Mouse (Mus musculus) lung, postnatal 0 days (tissue): ENCODE data around the gene Nid1. TPM values are rescaled to one million over a fixed set of nuclear protein-coding genes. Genes with fewer than 3 reads are reported as not detected.
"Not testable (repeated sequence)": the region's sequence is repeated elsewhere in the genome, so short reads cannot be mapped to it uniquely, and the experiment has no call there.

Experiments
- ATAC-seq: fragments of 200-750 bp; cut with Nextera tagmentation; 2 replicates; pipeline ENCODE4 v1.8.0; 2017; ENCODE audit warnings: moderate library complexity
- DNase-seq: peaks from one replicate; pipeline ENCODE4 v3.0.0-alpha.2; 2016; ENCODE audit warnings: low spot score
- H3K27ac ChIP-seq: fragments of 300-500 bp; sonication (generic); 2 replicates; pipeline ENCODE4 v1.5.1; 2014; ENCODE audit warnings: antibody characterized with exemption, mild to moderate bottlenecking, low read length, mixed read lengths
- H3K27me3 ChIP-seq: fragments of 300-500 bp; sonication (generic); replicated peaks from 2 replicates; pipeline ENCODE4 v1.6.1; 2014; ENCODE audit warnings: low read length, mixed read lengths; ENCODE audit not compliant: insufficient read depth
- H3K36me3 ChIP-seq: fragments of 300-500 bp; sonication (generic); 2 replicates; pipeline ENCODE4 v1.6.1; 2014; ENCODE audit warnings: low read length, mixed read lengths; ENCODE audit not compliant: insufficient read depth
- H3K4me1 ChIP-seq: fragments of 300-500 bp; sonication (generic); 2 replicates; pipeline ENCODE4 v1.6.1; 2014; ENCODE audit warnings: antibody characterized with exemption, low read depth, low read length, mixed read lengths; ENCODE audit not compliant: insufficient read depth
- H3K4me2 ChIP-seq: fragments of 300-500 bp; sonication (generic); replicated peaks from 2 replicates; pipeline ENCODE4 v1.6.1; 2014; ENCODE audit warnings: low read depth, mild to moderate bottlenecking, low read length, moderate library complexity, mixed read lengths
- H3K4me3 ChIP-seq: fragments of 300-500 bp; sonication (generic); 2 replicates; pipeline ENCODE4 v1.5.1; 2014; ENCODE audit warnings: low read depth, low read length
- H3K9ac ChIP-seq: fragments of 300-500 bp; sonication (generic); replicated peaks from 2 replicates; pipeline ENCODE4 v1.6.1; 2014; ENCODE audit warnings: low read depth, mild to moderate bottlenecking
- H3K9me3 ChIP-seq: fragments of 300-500 bp; sonication (generic); 2 replicates; pipeline ENCODE4 v1.6.1; 2016; ENCODE audit warnings: low read length, mixed read lengths
- CTCF ChIP-seq: IDR thresholded peaks from 2 replicates; pipeline ENCODE4 v1.5.1; 2016; ENCODE audit warnings: antibody characterized with exemption, mild to moderate bottlenecking
- WGBS: fragments of 180-500 bp; shearing (Covaris S2); extraction: QIAGEN DNeasy Blood & Tissue Kit; methylation state at CpG from one replicate; pipeline ENCODE4 v1.1.7; 2014; 5-methylcytosine and 5-hydroxymethylcytosine counted together
- polyA plus RNA-seq: library from polyadenylated mRNA; unstranded; fragments of >200 nt; fragmentation: Nextera tagmentation; extraction: Ambion mirVana; gene quantifications from 2 replicates; pipeline ENCODE4 v1.2.1, GENCODE M21; 2015

The Nid1 gene
- polyA plus RNA-seq, 1 experiment from 2014 or later: 87.5 TPM

DNA sequence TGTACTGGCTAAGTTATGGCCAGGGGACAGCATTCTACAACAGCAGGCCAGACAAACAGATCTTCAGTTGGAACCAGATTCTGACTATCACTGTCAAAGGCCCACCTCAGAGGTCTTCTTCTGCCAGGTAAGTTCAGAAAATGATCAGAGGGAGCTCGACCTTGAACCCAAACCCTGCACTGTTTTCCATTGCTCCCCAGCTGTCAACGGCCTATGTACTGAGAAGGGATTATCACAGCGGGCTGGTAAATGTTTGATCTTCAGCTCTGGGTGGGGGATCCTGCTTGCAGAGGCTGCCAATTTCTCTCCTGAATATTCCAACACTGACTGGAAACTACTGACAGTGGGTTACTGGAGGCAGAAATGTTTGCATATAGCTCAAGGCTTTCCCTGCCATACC is 23.1 kb upstream of the Nid1 start:
- H3K9me3 ChIP-seq: no peaks in the 10 kb centered on the region
- H3K27ac ChIP-seq: no peak overlapping the region
- H3K4me3 ChIP-seq: no peak overlapping the region
- no peaks in the 10 kb centered on the region for H3K4me1 ChIP-seq
- WGBS: 57% methylated on average over 3 of the region's 3 CpGs
- no peak overlapping the region for H3K4me2 ChIP-seq
- no peaks in the 10 kb centered on the region for H3K27me3 ChIP-seq
- no peak overlapping the region for H3K9ac ChIP-seq
- ATAC-seq (no peak), DNase-seq (no peak)
- H3K36me3 ChIP-seq: no peaks in the 10 kb centered on the region
- no peak for TF ChIP-seq CTCF

DNA sequence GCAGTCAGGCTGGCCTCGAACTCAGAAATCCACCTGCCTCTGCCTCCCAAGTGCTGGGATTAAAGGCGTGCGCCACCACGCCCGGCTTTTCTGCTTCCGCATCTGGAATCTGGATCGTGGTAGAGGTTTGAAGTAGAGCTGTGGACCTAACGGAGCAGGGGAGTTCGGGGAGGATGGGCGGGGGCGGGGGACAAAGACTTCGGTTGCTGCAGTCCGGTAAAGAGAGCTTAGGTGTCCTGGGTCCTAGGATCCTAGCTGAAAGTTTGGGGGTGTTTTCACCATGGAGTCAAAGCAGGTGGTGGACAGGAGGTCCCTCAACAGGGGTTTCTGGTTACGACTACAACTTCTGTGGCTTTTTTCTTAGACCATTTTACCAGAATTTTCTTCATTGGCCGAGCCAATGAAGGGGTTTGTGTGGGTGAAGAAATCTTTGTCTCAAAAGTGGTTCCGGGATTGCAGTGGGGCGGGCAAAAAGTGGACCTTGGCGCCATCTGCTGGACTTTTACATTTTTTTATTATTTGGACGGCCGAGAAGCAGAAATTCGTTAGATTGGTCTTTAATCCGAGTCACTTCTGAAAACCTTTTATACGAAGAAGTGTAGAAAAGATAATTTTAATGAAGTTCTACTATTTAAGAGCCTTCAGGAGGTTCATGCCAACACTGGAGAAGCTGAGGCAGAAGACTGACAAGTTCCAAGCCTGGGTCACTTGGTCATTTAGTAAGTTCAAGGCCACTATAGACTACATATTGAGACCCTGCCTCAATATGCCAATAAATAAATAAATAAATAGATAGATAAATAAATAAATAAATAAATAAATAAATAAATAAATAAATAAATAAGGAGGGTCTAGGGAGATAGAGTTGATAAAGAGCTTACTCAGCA is 22.0 kb upstream of the Nid1 start:
- H3K9me3 ChIP-seq, H3K27ac ChIP-seq, H3K4me1 ChIP-seq, H3K4me3 ChIP-seq, H3K27me3 ChIP-seq, H3K9ac ChIP-seq, H3K4me2 ChIP-seq, H3K36me3 ChIP-seq: not testable (repeated sequence)
- ATAC-seq (peak; percentile 61), DNase-seq (peak; percentile 45)
- TF ChIP-seq CTCF: peak; percentile 63
- WGBS: 32% methylated on average over 22 of the region's 23 CpGs

DNA sequence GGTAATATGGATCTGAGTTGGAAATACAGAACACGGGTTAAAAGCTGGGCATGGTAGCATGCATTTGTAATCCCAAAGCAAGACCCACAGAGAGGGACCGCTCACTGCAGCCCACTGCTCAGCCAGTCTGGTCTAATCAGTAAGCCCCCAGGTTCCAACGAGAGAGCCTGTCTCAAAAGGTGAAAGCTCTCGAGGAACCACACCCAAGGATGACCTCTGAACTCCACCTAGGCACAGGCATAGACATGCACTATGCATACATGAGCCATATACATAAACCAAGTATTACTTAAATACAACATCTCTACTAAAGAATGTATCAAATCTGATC is 21.4 kb upstream of the Nid1 start:
- not testable (repeated sequence) for H3K4me2 ChIP-seq, DNase-seq, H3K4me1 ChIP-seq, H3K36me3 ChIP-seq, H3K9me3 ChIP-seq, H3K27ac ChIP-seq, ATAC-seq, H3K9ac ChIP-seq, H3K4me3 ChIP-seq, H3K27me3 ChIP-seq
- WGBS: 70% methylated on average over 1 of the region's 4 CpGs

DNA sequence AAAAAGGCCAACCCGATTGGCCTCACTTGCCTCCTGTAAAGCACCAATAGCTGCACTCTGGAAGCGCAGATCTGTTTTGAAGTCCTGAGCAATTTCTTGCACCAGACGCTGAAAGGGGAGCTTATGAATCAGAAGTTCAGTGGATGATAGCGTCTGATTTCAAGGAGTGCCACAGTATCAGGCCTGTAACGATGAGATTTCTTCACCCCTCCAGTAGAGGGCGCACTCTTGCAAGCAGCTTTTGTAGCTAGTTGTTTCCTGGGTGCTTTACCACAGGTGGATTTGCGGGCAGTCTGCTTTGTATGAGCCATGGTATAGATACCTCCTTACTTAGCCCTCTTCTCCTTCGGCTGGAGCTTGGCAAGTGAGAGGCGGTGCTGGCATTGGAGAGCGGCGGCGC is 18.5 kb upstream of the Nid1 start:
- not testable (repeated sequence) for H3K9ac ChIP-seq, H3K36me3 ChIP-seq, H3K27ac ChIP-seq, H3K9me3 ChIP-seq, ATAC-seq, H3K4me3 ChIP-seq, H3K27me3 ChIP-seq, H3K4me1 ChIP-seq, H3K4me2 ChIP-seq, DNase-seq
- TF ChIP-seq CTCF: peak; percentile 23; the same call in 1 of the 2 replicates
- WGBS: 93% methylated on average over 6 of the region's 12 CpGs

DNA sequence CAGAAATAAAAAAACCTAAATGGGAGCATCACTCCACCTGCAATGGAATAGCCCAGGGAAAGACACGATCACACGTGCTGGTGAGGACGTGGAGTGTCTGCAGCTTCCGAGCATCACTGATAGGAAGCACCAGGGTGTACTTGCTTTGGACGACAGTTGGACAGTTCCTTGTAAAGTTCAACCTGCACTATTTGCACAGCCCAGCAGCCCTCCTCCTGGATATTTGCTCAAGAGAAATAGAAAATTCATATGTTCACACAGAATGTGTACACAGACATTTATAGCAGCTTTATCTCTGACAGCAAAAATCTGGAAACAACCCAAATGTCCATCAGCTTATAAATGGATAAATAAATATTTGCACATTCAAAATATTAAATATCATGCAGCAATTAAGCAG is 14.1 kb upstream of the Nid1 start:
- DNase-seq, H3K4me1 ChIP-seq, H3K9ac ChIP-seq, ATAC-seq, H3K9me3 ChIP-seq, H3K27ac ChIP-seq, H3K27me3 ChIP-seq, H3K36me3 ChIP-seq, H3K4me2 ChIP-seq, H3K4me3 ChIP-seq: not testable (repeated sequence)
- WGBS: 20% methylated on average over 1 of the region's 5 CpGs

DNA sequence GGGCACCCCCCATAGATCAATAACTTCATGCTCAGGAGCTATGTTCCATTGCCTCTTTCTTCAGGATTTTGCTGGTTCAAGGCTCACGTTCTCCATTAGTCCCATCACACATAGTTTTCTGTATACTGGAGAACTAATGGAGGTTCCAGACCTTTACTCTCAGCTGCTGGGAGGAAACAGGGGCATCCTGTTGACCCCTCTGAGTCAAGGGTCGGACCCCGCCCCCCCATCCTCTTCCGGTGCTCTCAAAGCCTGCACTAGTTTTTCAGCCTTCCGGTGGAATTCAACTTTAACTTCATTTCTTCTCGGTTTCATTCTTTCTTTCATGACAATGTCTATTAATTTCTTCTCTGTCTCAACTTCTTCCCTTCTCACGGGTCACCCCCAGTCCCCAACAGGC is 1.2 kb upstream of the Nid1 start:
- not testable (repeated sequence) for H3K27ac ChIP-seq, H3K9ac ChIP-seq, H3K27me3 ChIP-seq, H3K9me3 ChIP-seq, H3K4me1 ChIP-seq, DNase-seq, H3K36me3 ChIP-seq, ATAC-seq, H3K4me3 ChIP-seq, H3K4me2 ChIP-seq
- WGBS: 56% methylated on average over 2 of the region's 7 CpGs

DNA sequence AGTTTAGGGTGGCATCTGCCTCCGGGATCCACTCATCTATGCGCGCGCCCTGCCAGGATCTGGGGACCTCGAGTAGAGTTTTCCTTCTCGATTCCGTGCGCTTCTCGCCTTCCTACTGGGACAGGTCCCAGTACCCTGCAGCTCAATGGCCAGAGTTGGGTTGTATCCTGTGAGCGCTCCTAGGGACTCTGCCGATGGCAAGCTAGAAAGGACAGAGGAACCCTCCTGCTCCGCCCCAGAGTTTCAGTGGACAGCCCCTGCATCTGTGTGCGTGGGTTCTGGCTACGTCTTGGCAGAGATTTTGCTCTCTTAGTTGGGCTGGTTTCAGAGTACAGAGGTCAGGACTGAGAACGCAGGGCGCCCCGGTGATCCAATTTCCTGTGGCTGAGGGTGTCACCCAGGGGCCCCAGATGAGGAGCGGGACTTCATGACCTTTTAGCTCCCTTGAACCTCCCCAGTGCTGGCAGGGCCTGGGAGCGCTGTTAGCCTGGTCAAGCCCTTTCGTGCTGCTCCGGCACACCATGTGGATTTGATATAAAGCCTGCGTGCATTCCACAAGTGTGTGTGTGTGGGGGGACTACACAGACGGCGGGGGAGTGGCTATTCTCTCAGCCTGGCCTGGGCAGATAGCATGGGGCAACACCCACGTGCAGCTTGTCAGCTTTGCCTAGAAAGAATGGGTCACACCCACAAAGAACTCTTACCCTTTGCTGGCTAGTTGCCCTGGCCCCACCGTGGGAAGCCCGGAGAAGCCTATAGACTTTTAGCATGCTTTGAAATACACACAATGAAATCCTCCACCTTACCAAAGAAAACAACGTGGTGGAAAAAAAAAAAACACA is 982 bp downstream of the Nid1 start:
- Histone ChIP-seq H3K4me2 (peak overlapping the region; percentile 27), H3K4me3 (peak overlapping the region; percentile 21; the same call in 1 of the 2 replicates)
- DNase-seq: peak; percentile 23
- not testable (repeated sequence) for H3K36me3 ChIP-seq, H3K27me3 ChIP-seq, H3K9me3 ChIP-seq, H3K27ac ChIP-seq, H3K4me1 ChIP-seq, H3K9ac ChIP-seq
- 1% methylated on average over 12 of the region's 28 CpGs for WGBS
- ATAC-seq: peak; percentile 69

DNA sequence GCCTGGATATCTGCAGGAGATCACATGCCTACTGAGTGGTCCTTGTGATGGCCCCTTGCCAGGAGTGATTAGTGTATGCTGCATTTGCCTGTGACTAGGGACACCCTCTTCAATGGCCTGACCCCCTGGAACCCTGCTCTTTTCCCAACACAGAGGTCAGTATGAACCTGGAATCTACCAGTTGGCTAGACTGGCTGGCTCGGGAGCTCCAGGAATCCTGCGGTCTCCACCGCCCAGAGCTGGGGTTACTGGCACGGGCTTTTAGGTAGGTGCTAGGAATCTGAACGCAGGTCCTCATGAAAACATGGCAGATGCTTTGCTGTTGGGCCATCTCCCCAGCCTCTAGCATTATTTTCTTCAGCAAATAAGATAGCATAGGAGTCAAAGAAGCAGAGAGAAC is 8.2 kb downstream of the Nid1 start:
- H3K27ac ChIP-seq, H3K36me3 ChIP-seq, H3K4me1 ChIP-seq, DNase-seq, ATAC-seq, H3K4me2 ChIP-seq, H3K9ac ChIP-seq, H3K27me3 ChIP-seq, H3K4me3 ChIP-seq, H3K9me3 ChIP-seq: not testable (repeated sequence)
- 91% methylated on average over 5 of the region's 5 CpGs for WGBS

DNA sequence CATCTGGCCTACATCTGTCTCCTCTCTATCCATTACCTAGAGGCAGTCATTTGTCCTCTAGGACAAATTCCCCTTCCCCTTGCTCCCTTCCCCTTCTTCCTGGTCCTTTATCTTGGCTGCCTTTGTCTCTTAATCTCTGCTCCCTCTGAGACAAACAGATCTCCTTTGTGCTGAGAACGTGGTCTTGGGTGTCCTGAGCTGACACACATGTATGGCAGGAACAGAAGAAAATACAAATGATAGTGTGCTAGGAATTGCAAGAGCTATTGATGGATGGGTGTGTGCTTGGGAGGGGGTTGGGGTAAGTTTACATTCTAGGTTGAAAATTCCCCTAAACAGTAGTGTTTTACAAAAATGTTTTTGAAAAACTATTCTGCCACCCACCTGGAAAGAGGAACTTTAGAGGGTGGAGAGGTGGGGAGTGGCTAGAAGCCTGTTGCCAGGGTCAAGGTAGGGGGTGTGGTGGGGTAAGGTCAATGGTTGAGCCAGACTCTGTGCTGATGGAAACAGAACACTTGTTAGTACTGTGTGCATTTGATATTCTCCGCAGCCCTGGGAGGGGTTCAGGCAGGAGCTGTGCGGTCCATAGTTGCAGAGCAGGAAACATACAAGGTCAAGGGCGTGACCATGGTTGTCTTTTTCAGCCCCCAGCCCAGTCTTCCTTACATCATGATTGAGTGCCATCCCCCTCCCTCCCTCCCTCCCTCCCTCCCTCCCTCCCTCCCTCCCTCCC is 9.5 kb downstream of the Nid1 start:
- ATAC-seq: not testable (repeated sequence)

More for the DNA sequence above, 9.5 kb downstream of the Nid1 start:
- not testable (repeated sequence) for H3K9me3 ChIP-seq, H3K4me2 ChIP-seq, H3K9ac ChIP-seq, H3K4me3 ChIP-seq, H3K36me3 ChIP-seq, H3K4me1 ChIP-seq, H3K27ac ChIP-seq, DNase-seq, H3K27me3 ChIP-seq
- WGBS: 39% methylated on average over 4 of the region's 4 CpGs
